Mouse (Mus musculus) testis, adult 2 months (tissue): ENCODE measurements around the gene Synm. TPM values are rescaled to one million over a fixed set of nuclear protein-coding genes. Genes with fewer than 3 reads are reported as not detected.

Experiments used
- H3K27ac ChIP-seq: fragments of 200-500 bp; 2 replicates; pipeline ENCODE4 v1.5.1; 2012; ENCODE audit warnings: low read depth, low read length; ENCODE audit not compliant: control insufficient read depth, insufficient read depth
- H3K27me3 ChIP-seq: fragments of 200-500 bp; 2 replicates; pipeline ENCODE4 v1.6.1; 2012; ENCODE audit warnings: mild to moderate bottlenecking, low read length, moderate library complexity; ENCODE audit not compliant: control insufficient read depth, insufficient read depth
- H3K36me3 ChIP-seq: fragments of 200-500 bp; 2 replicates; pipeline ENCODE4 v1.6.1; 2012; ENCODE audit warnings: mild to moderate bottlenecking, low read length; ENCODE audit not compliant: control insufficient read depth, insufficient read depth
- H3K4me1 ChIP-seq: fragments of 200-500 bp; 2 replicates; pipeline ENCODE4 v1.6.1; 2012; ENCODE audit warnings: low read length; ENCODE audit not compliant: control insufficient read depth, insufficient read depth
- H3K4me3 ChIP-seq: fragments of 200-500 bp; 2 replicates; pipeline ENCODE4 v1.5.1; 2012; ENCODE audit warnings: low read depth, mild to moderate bottlenecking, low read length, moderate library complexity, mixed read lengths; ENCODE audit not compliant: control insufficient read depth
- CTCF ChIP-seq: fragments of 200-500 bp; IDR thresholded peaks from 2 replicates; pipeline ENCODE4 v1.5.1; 2012; ENCODE audit warnings: low read depth, mild to moderate bottlenecking, inconsistent platforms, low read length, moderate library complexity; ENCODE audit not compliant: control insufficient read depth, insufficient read depth, insufficient replicate concordance
- POLR2A ChIP-seq: fragments of 200-500 bp; IDR thresholded peaks from 2 replicates; pipeline ENCODE4 v1.6.1; 2012; ENCODE audit warnings: low read depth, mild to moderate bottlenecking, inconsistent platforms, low read length, moderate library complexity; ENCODE audit not compliant: control insufficient read depth
- polyA plus RNA-seq: library from polyadenylated mRNA; depleted of rRNA; stranded (reverse); fragments of >200 nt; gene quantifications from 2 replicates; pipeline ENCODE4 v1.2.3, GENCODE M21; 2012

Gene Synm
- polyA plus RNA-seq, 1 experiment: 3.3 TPM

DNA sequence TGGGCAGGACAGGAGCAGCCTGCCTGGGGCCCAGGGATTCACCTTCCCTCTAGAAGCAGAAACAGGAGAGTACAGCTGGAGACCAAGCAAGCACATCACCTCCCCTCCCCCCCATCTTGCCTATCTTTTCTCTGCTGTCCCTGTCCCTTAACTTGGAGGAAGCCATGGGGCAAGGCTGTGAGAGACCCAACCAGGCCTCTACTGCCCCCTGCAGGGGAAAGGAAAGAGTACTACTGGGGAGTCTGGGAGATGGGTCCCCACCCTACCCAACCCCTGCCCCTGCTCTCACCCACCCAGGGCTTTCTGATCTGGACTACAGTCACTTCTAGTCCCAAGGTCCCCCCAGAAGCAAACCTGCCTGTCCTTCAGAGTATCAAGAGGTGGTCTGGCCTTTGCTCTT lies 58.7 kb downstream of the Synm start:
- no peaks in the 10 kb centered on the region for H3K36me3 ChIP-seq
- H3K27ac ChIP-seq: no peak overlapping the region
- H3K27me3 ChIP-seq: no peaks in the 10 kb centered on the region
- peak; percentile 50; the same call in 1 of the 2 replicates for TF ChIP-seq CTCF
- no peak for TF ChIP-seq POLR2A
- H3K4me1 ChIP-seq: no peaks in the 10 kb centered on the region
- no peak overlapping the region for H3K4me3 ChIP-seq

DNA sequence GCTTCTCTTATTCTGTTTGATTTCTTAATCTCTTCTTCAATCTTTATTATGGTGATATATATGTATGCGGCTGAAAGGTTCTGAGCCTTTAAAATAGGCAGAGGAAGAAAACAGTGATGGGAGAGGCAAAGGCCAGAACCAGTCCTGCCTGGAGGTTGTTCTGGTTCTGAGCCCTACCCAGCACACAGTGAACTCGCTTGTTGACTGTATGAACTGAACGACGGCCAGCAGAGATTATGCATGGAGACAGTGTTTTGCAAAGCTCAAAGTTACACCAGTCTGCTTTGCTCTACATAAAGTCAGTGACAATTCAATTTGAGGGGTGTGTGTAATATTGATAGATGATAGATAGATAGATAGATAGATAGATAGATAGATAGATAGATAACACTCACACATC lies 60.2 kb downstream of the Synm start:
- Histone ChIP-seq H3K27ac (no peak overlapping the region), H3K27me3 (no peaks in the 10 kb centered on the region), H3K36me3 (no peaks in the 10 kb centered on the region), H3K4me3 (no peak overlapping the region), H3K4me1 (no peaks in the 10 kb centered on the region)
- TF ChIP-seq POLR2A (no peak), CTCF (no peak)

DNA sequence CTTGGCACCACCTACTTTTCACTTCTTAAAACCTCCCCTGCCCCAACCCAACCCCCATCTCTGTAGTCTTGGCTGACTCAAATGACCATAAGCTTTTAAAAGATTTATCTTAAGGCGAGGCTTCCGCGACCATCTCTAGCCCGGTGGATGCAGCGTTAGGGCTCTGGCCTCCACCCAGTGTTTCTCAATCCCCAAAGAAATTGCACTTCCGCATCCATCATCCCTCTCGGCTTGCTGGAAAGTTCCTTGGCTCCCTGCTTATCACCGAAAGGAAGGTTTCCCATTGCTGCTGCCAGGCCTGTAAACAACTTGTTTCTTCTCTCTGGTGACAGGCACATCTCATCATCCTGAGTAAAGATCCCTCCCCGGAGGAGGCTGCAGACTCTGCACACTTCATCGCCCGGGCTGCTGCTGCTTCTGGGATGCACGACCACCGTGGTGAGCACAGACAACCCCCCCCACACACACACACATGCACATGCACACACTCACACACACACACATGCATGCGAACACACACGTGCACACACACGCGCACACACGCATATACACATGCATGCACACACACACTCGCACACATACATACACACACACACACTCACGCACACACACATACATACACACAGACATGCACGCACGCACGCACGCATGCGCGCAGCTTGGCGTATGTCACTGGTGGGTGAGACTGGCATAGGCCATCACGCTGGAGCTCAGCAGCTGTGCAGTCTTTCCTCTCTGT lies 61.5 kb downstream of the Synm start:
- no peaks in the 10 kb centered on the region for H3K36me3 ChIP-seq
- H3K27ac ChIP-seq: no peak overlapping the region
- no peak overlapping the region for H3K4me3 ChIP-seq
- H3K27me3 ChIP-seq: no peaks in the 10 kb centered on the region
- H3K4me1 ChIP-seq: no peaks in the 10 kb centered on the region
- TF ChIP-seq CTCF: no peak
- no peak for TF ChIP-seq POLR2A

DNA sequence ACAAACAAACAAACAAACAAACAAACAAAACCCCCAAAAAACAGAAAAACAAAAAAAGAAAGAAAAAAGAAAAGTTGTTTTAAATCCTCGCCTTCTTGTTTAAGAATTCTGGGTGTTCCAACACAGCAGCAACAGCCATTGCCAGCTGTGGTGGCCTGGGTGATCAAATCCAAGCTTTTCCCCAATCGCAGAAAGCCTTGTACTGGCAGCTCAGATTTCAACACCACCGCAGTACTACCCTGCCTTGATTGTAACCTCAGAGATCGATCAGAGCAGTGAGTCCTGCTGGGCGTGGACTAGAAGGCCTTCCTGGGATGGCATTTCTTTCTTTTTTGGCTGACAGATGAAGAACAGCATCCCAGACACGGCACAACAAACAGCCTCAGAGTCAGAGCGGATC lies 63.6 kb downstream of the Synm start:
- H3K36me3 ChIP-seq: no peaks in the 10 kb centered on the region
- H3K4me3 ChIP-seq: no peak overlapping the region
- no peaks in the 10 kb centered on the region for H3K27me3 ChIP-seq
- H3K4me1 ChIP-seq: no peaks in the 10 kb centered on the region
- TF ChIP-seq CTCF (no peak), POLR2A (no peak)
- no peak overlapping the region for H3K27ac ChIP-seq

DNA sequence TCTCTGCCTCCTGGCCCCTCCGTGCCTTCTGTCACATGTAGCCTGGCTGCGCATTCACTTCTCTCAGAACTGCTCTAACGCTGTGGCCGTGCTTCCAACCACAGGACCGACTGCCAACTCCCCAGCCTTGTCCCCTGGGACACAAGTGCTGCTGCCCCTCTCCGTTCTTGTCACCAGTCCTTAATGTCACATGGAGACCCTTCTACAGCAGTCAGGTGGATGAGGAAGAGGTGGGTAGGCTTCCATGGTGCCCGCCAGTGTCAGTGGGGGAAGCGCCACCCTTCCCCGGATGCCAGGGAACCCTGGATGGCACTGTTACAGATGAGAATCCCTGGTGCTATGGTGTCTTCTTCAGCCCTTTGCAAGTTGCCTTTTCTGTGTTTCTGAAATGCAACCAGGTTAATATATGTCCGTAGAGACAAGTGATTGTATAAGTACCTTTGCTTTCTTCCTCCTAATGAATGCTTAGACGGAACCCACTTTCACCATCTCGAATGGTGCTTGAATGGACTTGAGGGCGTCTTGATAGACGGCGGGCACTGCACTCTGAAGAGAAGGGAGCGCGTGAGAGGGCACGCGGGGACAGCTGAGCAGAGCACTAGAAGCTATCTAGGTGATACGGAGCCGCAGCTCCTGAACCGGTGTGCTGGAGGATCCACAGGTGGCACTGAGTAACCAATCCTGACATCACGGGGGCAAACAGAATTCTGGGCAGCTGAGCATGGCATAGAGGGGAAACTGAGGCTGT lies 66.6 kb downstream of the Synm start:
- H3K4me1 ChIP-seq: no peaks in the 10 kb centered on the region
- no peak overlapping the region for H3K4me3 ChIP-seq
- no peaks in the 10 kb centered on the region for H3K27me3 ChIP-seq
- no peaks in the 10 kb centered on the region for H3K36me3 ChIP-seq
- TF ChIP-seq CTCF (no peak), POLR2A (no peak)
- H3K27ac ChIP-seq: no peak overlapping the region

DNA sequence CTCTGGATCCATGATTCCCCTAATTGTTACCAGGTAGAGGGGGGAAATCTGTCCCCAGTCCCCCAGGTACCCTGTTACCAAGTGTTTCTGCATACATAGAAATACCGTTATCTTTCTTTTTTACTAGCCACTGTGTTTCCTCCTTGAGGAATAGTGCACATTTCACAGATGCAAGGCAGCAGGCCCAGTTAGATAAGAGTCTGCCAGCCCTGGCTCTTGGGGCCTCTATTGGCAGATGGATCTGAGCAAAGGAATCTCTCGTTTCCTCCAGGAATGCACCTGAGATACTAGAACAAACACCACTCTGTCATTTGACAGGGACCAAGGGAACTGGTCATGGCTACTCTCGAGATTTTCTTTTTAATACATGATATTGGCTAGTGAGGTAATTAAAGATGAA lies 67.4 kb downstream of the Synm start:
- Histone ChIP-seq H3K27me3 (no peaks in the 10 kb centered on the region), H3K36me3 (no peaks in the 10 kb centered on the region), H3K4me3 (no peak overlapping the region), H3K4me1 (no peaks in the 10 kb centered on the region), H3K27ac (no peak overlapping the region)
- TF ChIP-seq CTCF (no peak), POLR2A (no peak)

DNA sequence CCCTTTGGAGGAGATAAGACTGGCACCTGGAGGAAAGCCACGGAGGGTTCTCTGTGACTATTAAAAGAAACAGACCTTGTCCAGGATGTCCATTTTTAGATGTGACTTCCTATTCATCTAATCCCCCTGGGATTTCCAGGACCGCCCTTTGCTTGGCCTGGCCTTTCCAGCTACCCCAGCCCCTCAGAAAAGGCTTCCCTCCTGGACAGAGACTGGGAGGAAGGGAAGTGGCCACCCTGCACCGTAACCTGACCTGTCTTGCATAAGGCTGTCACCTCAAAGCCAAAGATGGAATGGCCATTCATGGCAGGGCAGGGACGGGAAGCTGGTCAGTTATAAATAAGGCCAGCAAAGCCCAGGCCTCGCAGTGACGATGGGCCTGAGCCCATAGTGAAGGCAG lies 68.5 kb downstream of the Synm start:
- Histone ChIP-seq H3K27ac (no peak overlapping the region), H3K36me3 (no peaks in the 10 kb centered on the region), H3K4me1 (no peaks in the 10 kb centered on the region), H3K27me3 (no peaks in the 10 kb centered on the region), H3K4me3 (no peak overlapping the region)
- TF ChIP-seq CTCF (no peak), POLR2A (no peak)
